Mouse (Mus musculus): ENCODE measurements around the gene 1810013L24Rik.

DNA sequence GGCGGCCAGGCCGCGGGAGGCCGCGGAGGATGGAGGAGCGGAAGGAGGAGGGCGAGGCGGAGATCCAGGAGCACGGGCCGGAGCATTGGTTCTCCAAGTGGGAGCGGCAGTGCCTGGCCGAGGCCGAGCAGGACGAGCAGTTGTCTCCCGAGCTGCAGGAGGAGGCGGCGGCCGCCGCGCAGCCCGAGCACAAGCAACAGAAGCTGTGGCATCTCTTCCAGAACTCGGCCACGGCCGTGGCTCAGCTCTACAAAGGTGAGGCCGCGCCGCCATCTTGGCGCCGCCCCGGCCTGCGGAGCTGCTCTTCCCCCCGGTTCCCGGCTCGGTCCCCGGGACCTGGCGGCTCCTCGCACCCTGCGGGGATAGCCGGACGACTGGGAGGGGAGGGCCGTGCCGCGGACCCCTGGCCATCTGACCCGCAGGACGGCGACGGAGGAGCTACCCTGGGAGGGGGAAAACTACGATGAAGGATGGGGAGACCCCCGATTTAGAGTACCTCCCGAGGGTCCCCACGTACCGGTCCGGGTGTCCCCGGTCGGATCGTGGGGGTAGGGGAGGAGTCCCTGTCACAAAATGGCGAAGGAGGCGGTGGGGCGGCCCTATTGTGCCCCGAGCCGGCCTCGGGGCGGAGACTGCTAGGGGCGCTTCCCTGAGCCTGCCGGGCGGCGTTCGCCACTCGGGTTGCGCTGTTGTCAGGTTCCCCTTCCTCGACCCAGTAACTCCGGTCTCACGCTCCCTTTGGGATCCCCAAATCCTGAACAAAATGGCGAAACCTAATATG lies 721 bp downstream of the 1810013L24Rik start:
- peak; percentile 9; the same call in 1 of the 2 replicates for TF ChIP-seq POLR2A (IDR thresholded peaks at IDR 0.05; ENCODE audit: insufficient read depth, low read depth, low read length)
- no peak for TF ChIP-seq CTCF (IDR thresholded peaks at IDR 0.05)
